Mouse (Mus musculus) CH12.LX (cell line): ENCODE results near the gene Ddx46. TPM values are rescaled to one million over a fixed set of nuclear protein-coding genes. Genes with fewer than 3 reads are reported as not detected.

Source experiments
- DNase-seq: peaks from one replicate; pipeline ENCODE4 v3.0.0-alpha.2; 2013; ENCODE audit errors: extremely low read depth
- H3K27ac ChIP-seq: 2 replicates; pipeline ENCODE4 v1.5.1; 2012; ENCODE audit warnings: low read depth, mild to moderate bottlenecking, control low read depth, moderate library complexity; ENCODE audit not compliant: insufficient read depth
- H3K27me3 ChIP-seq: replicated peaks from 2 replicates; pipeline ENCODE3; 2012; ENCODE audit warnings: inconsistent platforms
- H3K36me3 ChIP-seq, 2 experiments: replicated peaks in 1 of 2; 2 replicates each; pipeline versions ENCODE3 to v1.6.1; 2012; ENCODE audit warnings: inconsistent platforms in 1 of 2, low read length in 1 of 2, mild to moderate bottlenecking in 1 of 2, mixed read lengths in 1 of 2, moderate library complexity in 1 of 2; ENCODE audit not compliant: control insufficient read depth in 1 of 2, insufficient read depth in 1 of 2
- H3K4me1 ChIP-seq, 2 experiments: 2 replicates each; pipeline ENCODE4 v1.6.1; 2012; ENCODE audit warnings: inconsistent platforms in 1 of 2, moderate library complexity in 1 of 2; ENCODE audit not compliant: insufficient read depth in 2 of 2, control insufficient read depth in 1 of 2
- H3K4me2 ChIP-seq: 2 replicates; pipeline ENCODE4 v1.6.1; 2012; ENCODE audit warnings: low read depth, mild to moderate bottlenecking, control low read depth; ENCODE audit not compliant: poor library complexity, insufficient read depth, severe bottlenecking
- H3K4me3 ChIP-seq, 3 experiments: fragments of 150-350 bp in 1 of 3; sonication (generic) in 1 of 3; replicated peaks in 1 of 3; 2 replicates each; pipeline versions ENCODE3 to v1.5.1; 2011 to 2012; ENCODE audit warnings: low read depth in 2 of 3, low read length in 2 of 3, mild to moderate bottlenecking in 2 of 3, moderate library complexity in 2 of 3, control low read depth in 1 of 3, improper control_type of control experiment in 1 of 3, inconsistent platforms in 1 of 3, mixed read lengths in 1 of 3; ENCODE audit not compliant: poor library complexity in 1 of 3
- H3K79me2 ChIP-seq: replicated peaks from 2 replicates; pipeline ENCODE4 v1.6.1; 2012; ENCODE audit warnings: mild to moderate bottlenecking, moderate library complexity; ENCODE audit not compliant: control insufficient read depth, poor library complexity, insufficient read depth, severe bottlenecking; ENCODE audit errors: extremely low read depth
- H3K9ac ChIP-seq: 2 replicates; pipeline ENCODE4 v1.6.1; 2012; ENCODE audit warnings: low read depth, mild to moderate bottlenecking, control low read depth, moderate library complexity; ENCODE audit not compliant: insufficient read depth
- H3K9me3 ChIP-seq: replicated peaks from 2 replicates; pipeline ENCODE3; 2012; ENCODE audit warnings: low read length, inconsistent platforms, mixed read lengths
- CHD1 ChIP-seq: IDR thresholded peaks from 2 replicates; pipeline ENCODE4 v1.6.1; 2012; ENCODE audit warnings: low read depth, low read length, improper control_type of control experiment, inconsistent platforms
- CHD2 ChIP-seq: IDR thresholded peaks from 2 replicates; pipeline ENCODE4 v1.6.1; 2011; ENCODE audit warnings: low read length, improper control_type of control experiment
- E2F4 ChIP-seq: IDR thresholded peaks from 2 replicates; pipeline ENCODE4 v1.6.1; 2011; ENCODE audit warnings: low read depth, low read length, improper control_type of control experiment; ENCODE audit not compliant: insufficient replicate concordance
- ELF1 ChIP-seq: IDR thresholded peaks from 2 replicates; pipeline ENCODE4 v1.6.1; 2014; ENCODE audit warnings: low read depth, mild to moderate bottlenecking, inconsistent platforms, low read length, improper control_type of control experiment
- EP300 ChIP-seq: IDR thresholded peaks from 2 replicates; pipeline ENCODE4 v1.6.1; 2011; ENCODE audit warnings: low read length, improper control_type of control experiment
- ETS1 ChIP-seq: conservative IDR thresholded peaks from 2 replicates; pipeline ENCODE4 v1.6.1; 2012; ENCODE audit warnings: low read depth, mild to moderate bottlenecking, inconsistent platforms, low read length, improper control_type of control experiment, moderate library complexity
- HCFC1 ChIP-seq: IDR thresholded peaks from 2 replicates; pipeline ENCODE4 v1.6.1; 2012; ENCODE audit warnings: low read depth, mild to moderate bottlenecking, inconsistent platforms, low read length, improper control_type of control experiment
- IRF4 ChIP-seq: IDR thresholded peaks from 2 replicates; pipeline ENCODE4 v1.6.1; 2014; ENCODE audit warnings: low read depth, mild to moderate bottlenecking, inconsistent platforms, low read length, improper control_type of control experiment
- JUN ChIP-seq: IDR thresholded peaks from 2 replicates; pipeline ENCODE4 v1.6.1; 2011; ENCODE audit warnings: low read depth, mild to moderate bottlenecking, low read length, improper control_type of control experiment, moderate library complexity; ENCODE audit not compliant: insufficient read depth
- MAFK ChIP-seq: IDR thresholded peaks from 2 replicates; pipeline ENCODE4 v1.6.1; 2011; ENCODE audit warnings: low read length, improper control_type of control experiment; ENCODE audit not compliant: insufficient replicate concordance
- MAX ChIP-seq: IDR thresholded peaks from 2 replicates; pipeline ENCODE4 v1.6.1; 2011; ENCODE audit warnings: low read length, improper control_type of control experiment
- MAZ ChIP-seq: IDR thresholded peaks from 2 replicates; pipeline ENCODE4 v1.6.1; 2012; ENCODE audit warnings: low read depth, mild to moderate bottlenecking, inconsistent platforms, low read length, improper control_type of control experiment, moderate library complexity
- MEF2A ChIP-seq: IDR thresholded peaks from 2 replicates; pipeline ENCODE4 v1.6.1; 2014; ENCODE audit warnings: low read depth, mild to moderate bottlenecking, inconsistent platforms, low read length, improper control_type of control experiment, borderline replicate concordance
- NELFE ChIP-seq: IDR thresholded peaks from 2 replicates; pipeline ENCODE4 v1.6.1; 2011; ENCODE audit warnings: low read depth, low read length, improper control_type of control experiment
- NRF1 ChIP-seq: IDR thresholded peaks from 2 replicates; pipeline ENCODE4 v1.6.1; 2014; ENCODE audit warnings: low read depth, mild to moderate bottlenecking, inconsistent platforms, low read length, improper control_type of control experiment, moderate library complexity
- PAX5 ChIP-seq: IDR thresholded peaks from 2 replicates; pipeline ENCODE4 v1.6.1; 2012; ENCODE audit warnings: low read length, inconsistent platforms, mixed read lengths
- POLR2A ChIP-seq: IDR thresholded peaks from 2 replicates; pipeline ENCODE4 v1.6.1; 2011; ENCODE audit warnings: low read depth, mild to moderate bottlenecking, improper control_type of control experiment, low read length
- RAD21 ChIP-seq: IDR thresholded peaks from 2 replicates; pipeline ENCODE4 v1.6.1; 2011; ENCODE audit warnings: low read depth, mild to moderate bottlenecking, low read length, improper control_type of control experiment, moderate library complexity
- USF1 ChIP-seq: IDR thresholded peaks from 2 replicates; pipeline ENCODE4 v1.6.1; 2014; ENCODE audit warnings: low read depth, mild to moderate bottlenecking, inconsistent platforms, low read length, improper control_type of control experiment
- USF2 ChIP-seq: conservative IDR thresholded peaks from 2 replicates; pipeline ENCODE4 v1.6.1; 2011; ENCODE audit warnings: low read depth, low read length, improper control_type of control experiment
- ZMIZ1 ChIP-seq: IDR thresholded peaks from 2 replicates; pipeline ENCODE4 v1.6.1; 2012; ENCODE audit warnings: low read depth, mild to moderate bottlenecking, inconsistent platforms, low read length, improper control_type of control experiment
- ZNF384 ChIP-seq: IDR thresholded peaks from 2 replicates; pipeline ENCODE4 v1.6.1; 2012; ENCODE audit warnings: low read depth, low read length, improper control_type of control experiment, inconsistent platforms
- dilution Hi-C: fragments of 300-500 bp; cut with MboI; formaldehyde crosslinking; loops from 2 replicates; pipeline ENCODE4 v1.14.3; 2020; ENCODE audit warnings: low sequenced_read_pairs; ENCODE audit not compliant: extremely low pct_unique_long_range_greater_than_20kb, extremely low pct_ligation_motif_present
- in situ Hi-C: fragments of 300-500 bp; cut with MboI; formaldehyde crosslinking; loops from 3 replicates; pipeline ENCODE4 v1.14.3; 2019; ENCODE audit warnings: low sequenced_read_pairs, low pct_ligation_motif_present, low pct_unique_long_range_greater_than_20kb, mixed read lengths
- polyA plus RNA-seq: library from polyadenylated mRNA; unstranded; fragments of >175 nt; gene quantifications from 2 replicates; pipeline ENCODE4 v1.2.1, GENCODE M21; 2012; ENCODE audit warnings: low read depth; ENCODE audit not compliant: insufficient read length
- total RNA-seq, 2 experiments: library from RNA; depleted of rRNA; stranded (reverse); fragments of 300-350 nt in 1 of 2; fragments of >200 nt in 1 of 2; gene quantifications; 2 replicates each; pipeline ENCODE4 v1.2.3; 2012 to 2014

The Ddx46 gene
- total and polyA plus RNA-seq, 3 experiments = 35.4 to 103 (median 36.1) TPM

DNA sequence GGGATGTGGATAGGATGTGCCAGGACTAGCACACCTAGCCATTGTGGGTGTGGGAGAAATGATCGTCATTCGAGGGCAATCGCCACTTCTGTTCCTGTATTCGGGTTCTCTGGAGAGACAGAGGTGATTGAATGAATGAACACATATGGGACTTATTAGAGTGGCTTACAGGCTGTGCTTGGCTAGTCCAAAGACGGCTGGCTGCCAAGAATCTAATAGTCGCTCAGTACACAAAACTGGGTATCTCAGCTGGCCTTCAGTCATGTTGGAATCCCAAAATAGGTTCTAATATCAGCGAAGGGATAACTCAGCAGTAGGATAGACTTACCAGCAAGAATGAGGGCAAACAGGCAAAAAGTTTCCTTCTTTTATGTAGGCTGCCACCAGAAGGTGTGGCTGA is 22.8 kb upstream of the Ddx46 start (continued):
- TF ChIP-seq MEF2A (no peak), CHD1 (no peak), JUN (no peak)
- TF ChIP-seq, all 38 proteins: peak for 0

DNA sequence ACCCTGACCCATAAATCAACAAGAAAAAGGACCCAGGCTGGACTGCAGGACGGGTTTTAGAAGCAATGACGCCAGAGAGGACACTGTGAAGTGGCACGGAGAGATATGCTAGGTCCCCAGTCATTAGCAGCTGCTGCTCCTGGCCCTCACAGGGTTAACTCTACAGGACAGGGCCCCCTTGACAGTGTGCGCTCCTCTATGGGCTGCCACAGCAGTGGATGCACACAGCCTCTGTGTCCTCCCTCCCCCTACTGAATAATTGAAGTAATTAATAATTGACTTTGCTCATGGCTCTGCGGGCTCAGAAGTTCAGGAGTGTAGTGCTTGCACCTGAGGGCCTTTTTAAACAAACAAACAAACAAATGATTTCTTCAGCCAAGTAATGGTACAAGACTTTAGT is 21.4 kb upstream of the Ddx46 start:
- Histone ChIP-seq H3K79me2 (no peaks in the 10 kb centered on the region), H3K4me3 (no peak overlapping the region), H3K27ac (no peak overlapping the region), H3K9me3 (no peaks in the 10 kb centered on the region), H3K36me3 (peaks cover 14 to 49% of the 10 kb centered on the region in 2 experiments), H3K9ac (no peak overlapping the region), H3K4me2 (no peak overlapping the region), H3K4me1 (no peaks in the 10 kb centered on the region), H3K27me3 (no peaks in the 10 kb centered on the region)
- TF ChIP-seq EP300 (no peak), CHD1 (no peak), MAX (no peak), NELFE (no peak), MAFK (no peak), CHD2 (no peak), JUN (no peak), HCFC1 (no peak), USF1 (no peak), POLR2A (no peak), IRF4 (no peak), MAZ (no peak), ZMIZ1 (no peak)
- no peak for DNase-seq
- dilution Hi-C loops = no loop called here
- in situ Hi-C loops = no loop called here

DNA sequence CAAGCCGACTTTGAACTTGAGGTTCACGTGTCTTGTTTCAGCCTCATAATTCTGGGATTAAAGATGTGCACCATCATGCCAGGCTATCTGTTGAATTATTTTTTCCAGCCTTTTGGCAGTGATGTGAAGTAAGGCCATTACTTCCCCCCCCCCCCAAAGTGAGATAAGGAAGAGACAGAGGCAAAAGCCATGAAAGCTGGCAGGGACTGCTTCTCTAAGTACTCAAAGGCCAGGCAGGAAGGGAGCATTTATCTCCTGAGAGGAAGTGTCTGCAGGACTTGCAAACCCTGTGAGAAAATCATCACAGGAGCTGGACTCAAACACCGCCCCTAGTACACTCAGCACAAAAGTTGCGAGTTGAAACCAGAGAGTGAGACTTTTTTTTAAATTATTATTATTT is 15.5 kb upstream of the Ddx46 start:
- Histone ChIP-seq H3K36me3 (peaks cover 0 to 6% of the 10 kb centered on the region in 2 experiments), H3K9me3 (no peaks in the 10 kb centered on the region), H3K27ac (no peak overlapping the region), H3K79me2 (peaks cover 12% of the 10 kb centered on the region), H3K27me3 (no peaks in the 10 kb centered on the region), H3K9ac (no peak overlapping the region), H3K4me1 (peaks cover 4 to 15% of the 10 kb centered on the region in 2 experiments; a peak in 3 of 4 replicates), H3K4me3 (no peak overlapping the region), H3K4me2 (no peak overlapping the region)
- in situ Hi-C loops (no loop called here), dilution Hi-C loops (no loop called here)
- no peak for DNase-seq
- TF ChIP-seq PAX5 (no peak), ETS1 (no peak), NELFE (no peak), ZMIZ1 (no peak), NRF1 (no peak), E2F4 (no peak), USF2 (no peak), RAD21 (no peak), ELF1 (no peak), MAX (no peak), ZNF384 (no peak)
